Mouse (Mus musculus) cerebellum, postnatal 25 days (tissue): ENCODE measurements around the gene Olfr1023.

ENCODE experiments used
- DNase-seq, 2 experiments: peaks; one replicate each; pipeline ENCODE4 v3.0.0; 2021; ENCODE audit warnings: mixed read lengths in 2 of 2

The Olfr1023 gene

DNA sequence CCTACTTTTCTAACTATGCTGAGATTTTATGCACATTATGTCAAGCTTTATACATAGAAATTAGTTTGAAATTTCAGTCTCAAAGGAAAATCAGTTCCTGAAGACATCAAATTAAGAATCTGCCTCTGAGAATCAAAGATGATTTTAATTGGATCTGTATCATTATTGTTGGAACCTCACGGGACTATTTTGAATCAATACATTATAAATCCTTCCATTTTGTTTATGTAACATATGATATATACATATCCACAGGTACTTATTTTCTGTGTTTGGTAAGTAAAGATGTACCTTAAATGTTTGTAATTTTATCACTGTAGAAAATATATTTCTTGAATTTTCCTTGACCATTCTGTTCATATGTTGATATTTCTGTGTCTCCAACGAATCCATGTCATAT is at the start of gene Olfr1023:
Gene Olfr1023 (plus strand): TSS at position 301 of the 400 bp plus-strand sequence.
- DNase-seq = no peak

DNA sequence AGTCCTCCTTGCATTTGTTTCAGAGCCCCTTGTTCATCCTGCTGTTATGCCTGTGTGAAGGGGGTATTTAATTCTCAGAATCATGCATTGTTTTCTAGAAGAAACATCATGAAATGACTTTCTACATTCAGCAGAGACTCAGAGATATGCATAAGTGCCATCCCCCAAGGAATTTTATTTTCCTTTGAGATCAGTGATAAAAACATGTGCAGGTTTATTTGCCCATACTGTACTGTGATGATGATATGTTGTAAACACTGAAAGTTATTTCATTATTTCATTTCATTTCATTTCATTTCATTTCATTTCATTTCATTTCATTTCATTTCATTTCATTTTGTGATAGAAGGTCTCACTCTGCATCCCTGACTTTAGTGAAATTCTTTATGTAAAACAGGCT is 40.1 kb upstream of the Olfr1023 start, which contains the start of gene Olfr1019:
Gene Olfr1019 (minus strand): TSS at position 101 of the 400 bp plus-strand sequence.
- no peak for DNase-seq

DNA sequence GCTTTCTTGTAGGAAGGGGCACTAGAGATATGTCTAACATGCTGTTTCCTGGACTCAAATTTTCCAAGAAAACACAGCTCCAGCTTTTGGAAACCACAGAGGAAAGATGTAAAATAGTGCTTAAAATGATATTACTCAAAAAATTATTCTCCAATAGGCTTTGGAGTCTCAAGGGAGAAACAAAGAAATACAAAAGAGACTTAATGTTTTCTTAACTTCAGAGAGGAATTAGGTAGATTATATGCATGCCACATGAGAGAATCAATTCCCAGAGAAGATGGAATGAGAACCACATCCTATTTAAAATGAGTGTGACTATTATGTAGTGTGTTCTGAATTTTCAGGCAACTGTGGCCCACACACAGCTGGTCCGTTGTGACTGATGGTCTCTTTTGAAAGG is 38.7 kb upstream of the Olfr1023 start, which contains the start of gene Olfr1020:
Gene Olfr1020 (plus strand): TSS at position 301 of the 400 bp plus-strand sequence.
- DNase-seq = no peak

- DNase-seq = no peak
Measured at GRCm38 (mm10) chr2:85868294-85868693, 17.1 kb upstream of the Olfr1023 start, which contains the start of gene Olfr1022. TSS of gene Olfr1022 (plus strand) at chr2:85868594.

GRCm38 (mm10) chr2:85904952-85905351 is 19.5 kb downstream of the Olfr1023 start, which contains the start of gene Olfr1024:
TSS of gene Olfr1024 (minus strand) at chr2:85905052.
- no peak for DNase-seq

DNA sequence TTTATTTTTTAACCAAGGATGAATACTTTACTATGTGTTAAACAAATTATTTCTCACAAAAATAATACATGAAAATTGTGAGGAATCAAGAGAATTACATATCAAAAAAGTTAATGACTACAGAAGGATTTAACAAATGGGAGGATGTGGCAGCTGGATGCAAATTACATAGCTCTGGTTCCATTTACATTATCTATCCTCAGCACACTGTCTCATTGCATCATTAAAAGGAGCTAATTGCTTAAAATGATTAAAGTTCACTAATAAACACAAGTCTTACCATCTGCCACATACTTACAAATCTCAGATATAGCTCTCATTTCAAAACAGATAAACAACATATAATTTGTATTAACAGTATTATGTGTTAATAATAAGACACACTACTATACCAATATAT is 27.8 kb downstream of the Olfr1023 start:
- no peak for DNase-seq

- DNase-seq = no peak
Measured at GRCm38 (mm10) chr2:85914893-85915292, 29.5 kb downstream of the Olfr1023 start, which contains the start of gene Olfr1025-ps1. TSS of gene Olfr1025-ps1 (plus strand) at chr2:85915193.

DNA sequence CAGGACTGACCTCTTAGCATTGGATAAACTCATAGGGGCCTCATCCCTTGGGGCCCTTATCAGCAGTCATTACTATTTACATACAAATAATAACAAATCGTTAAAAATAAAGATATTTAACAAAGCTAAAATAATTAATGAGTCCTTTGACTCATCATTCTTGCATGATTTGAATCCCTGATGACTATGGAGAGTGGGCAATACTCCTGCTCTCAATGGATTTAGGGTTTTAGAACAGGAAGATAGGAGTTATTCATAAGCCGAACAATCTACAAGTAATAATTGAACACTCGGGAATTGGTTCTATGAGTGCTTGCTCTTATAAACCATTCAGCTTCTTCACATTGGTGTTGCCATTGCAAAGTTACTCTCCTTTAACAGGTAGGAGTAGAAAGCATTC is 35.8 kb downstream of the Olfr1023 start, which contains the start of gene Olfr1026:
Gene Olfr1026 (plus strand): TSS at position 301 of the 400 bp plus-strand sequence.
- no peak for DNase-seq
